Mouse (Mus musculus): ENCODE results near the gene Hspa1a. TPM values are rescaled to one million over a fixed set of nuclear protein-coding genes. Genes with fewer than 3 reads are reported as not detected.
A peak's percentile ranks its signal among the peaks of the same experiment; 100 is the strongest.
"Not testable (repeated sequence)": the region's sequence is repeated elsewhere in the genome, so short reads cannot be mapped to it uniquely, and the experiment has no call there.

The Hspa1a gene
- polyA plus RNA-seq (2014; fragmentation: Nextera tagmentation; extraction: Ambion mirVana) = 1.4 and 3.7 TPM in 2 replicates

DNA sequence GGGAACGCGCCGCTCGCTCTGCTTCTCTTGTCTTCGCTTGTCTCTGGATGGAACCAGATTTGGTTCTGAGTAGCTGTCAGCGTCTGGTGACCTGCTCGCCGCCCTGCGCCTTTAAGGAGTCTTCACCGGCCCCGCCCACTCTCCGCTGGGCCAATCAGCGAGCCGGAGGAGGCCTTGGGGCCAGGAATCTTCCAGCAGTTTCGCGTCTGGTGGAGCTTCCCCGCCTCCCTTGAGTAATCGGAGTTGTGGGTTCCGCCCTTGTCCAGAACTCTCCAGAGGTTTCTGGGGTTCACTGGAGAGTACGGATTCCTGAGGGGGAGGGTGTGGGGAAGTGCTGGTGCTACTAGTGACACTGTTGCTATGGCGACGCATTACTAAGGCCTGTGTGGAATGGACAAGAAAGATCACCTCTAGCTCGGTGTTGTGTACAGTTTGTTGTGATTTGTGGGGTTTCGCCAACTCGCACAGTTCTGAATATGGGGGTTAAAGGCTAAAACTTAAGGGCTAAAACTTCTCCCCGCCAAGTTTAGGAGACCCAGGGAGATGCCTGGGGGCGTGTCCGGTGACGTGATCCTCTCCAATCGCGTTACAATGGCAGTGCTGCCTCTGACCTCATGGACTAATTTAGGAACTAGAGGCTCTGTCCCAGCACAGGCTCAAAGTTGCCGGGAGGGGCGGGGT lies at the start of gene Hspa1a, which contains the start of gene Hspa1l:
Gene Hspa1a (minus strand): TSS at position 88 of the 681 bp plus-strand sequence.
Gene Hspa1l (plus strand): TSS at position 635 of the 681 bp plus-strand sequence.
- not testable (repeated sequence) for H3K9me3 ChIP-seq (replicated peaks; ENCODE audit: control insufficient read depth, low read length); H3K4me1 ChIP-seq (ENCODE audit: control insufficient read depth, insufficient read depth, low read length); H3K36me3 ChIP-seq (ENCODE audit: control insufficient read depth, insufficient read depth, low read length); H3K27ac ChIP-seq (ENCODE audit: low read depth, low read length)
- ATAC-seq (peak; percentile 96), DNase-seq (ENCODE audit: low spot score) (peak; percentile 68)
- Histone ChIP-seq H3K9ac (ENCODE audit: low read length) (peak within 1 kb of the TSS; percentile 32; the same call in 1 of the 2 replicates), H3K4me2 (ENCODE audit: low read length) (peak within 1 kb of the TSS; percentile 77), H3K4me3 (ENCODE audit: low read depth, low read length) (peak within 1 kb of the TSS; percentile 28), H3K27me3 (replicated peaks; ENCODE audit: control insufficient read depth, insufficient read depth, low read length) (peaks cover 19% of the 10 kb centered on the region)
- 1% methylated on average over 26 of the region's 33 CpGs for WGBS

DNA sequence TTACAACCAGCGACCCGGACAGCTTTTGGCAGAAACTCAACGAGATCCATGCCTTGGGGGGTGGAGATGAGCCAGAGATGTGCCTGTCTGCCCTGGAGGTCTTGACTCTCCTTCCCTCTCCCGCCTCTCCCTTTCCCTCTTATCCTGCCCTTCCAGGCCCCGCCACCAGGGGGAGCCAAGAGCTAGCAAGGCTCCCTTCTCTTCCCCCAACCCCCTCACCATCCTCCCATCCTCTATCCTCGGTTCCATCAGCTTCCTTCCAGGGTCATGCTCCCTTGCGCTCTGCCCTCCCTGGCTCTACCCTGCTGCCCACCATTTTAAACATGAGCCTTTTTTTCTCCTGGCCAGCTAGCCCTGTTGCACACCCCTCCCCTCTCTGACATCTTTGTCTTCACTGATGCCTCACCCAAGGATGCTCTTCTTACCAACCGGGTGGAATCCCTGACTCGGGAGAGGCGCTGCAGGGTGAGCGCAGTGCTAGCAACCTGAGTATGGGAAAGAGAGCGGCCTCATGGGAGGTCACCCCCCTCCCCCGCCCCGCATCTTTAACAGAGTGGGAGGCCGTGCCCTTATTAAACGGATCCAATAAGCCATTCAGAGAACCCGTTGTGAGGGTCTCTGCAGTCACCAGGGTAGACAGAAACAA lies 49.3 kb upstream of the Hspa1a start:
- Histone ChIP-seq H3K36me3 (ENCODE audit: control insufficient read depth, insufficient read depth, low read length) (peaks cover 11% of the 10 kb centered on the region), H3K4me1 (ENCODE audit: control insufficient read depth, insufficient read depth, low read length) (peaks cover 7% of the 10 kb centered on the region), H3K27me3 (replicated peaks; ENCODE audit: control insufficient read depth, insufficient read depth, low read length) (no peaks in the 10 kb centered on the region), H3K27ac (ENCODE audit: low read depth, low read length) (no peak overlapping the region), H3K4me2 (ENCODE audit: low read length) (0 out of 2 replicates have a peak overlapping the region, but pooled peaks have one; percentile 5), H3K9ac (ENCODE audit: low read length) (no peak overlapping the region; the same call in 1 of the 2 replicates), H3K9me3 (replicated peaks; ENCODE audit: control insufficient read depth, low read length) (no peaks in the 10 kb centered on the region), H3K4me3 (ENCODE audit: low read depth, low read length) (no peak overlapping the region)
- DNase-seq (ENCODE audit: low spot score) (peak; percentile 81), ATAC-seq (peak; percentile 72)
- 6% methylated on average over 17 of the region's 17 CpGs for WGBS

DNA sequence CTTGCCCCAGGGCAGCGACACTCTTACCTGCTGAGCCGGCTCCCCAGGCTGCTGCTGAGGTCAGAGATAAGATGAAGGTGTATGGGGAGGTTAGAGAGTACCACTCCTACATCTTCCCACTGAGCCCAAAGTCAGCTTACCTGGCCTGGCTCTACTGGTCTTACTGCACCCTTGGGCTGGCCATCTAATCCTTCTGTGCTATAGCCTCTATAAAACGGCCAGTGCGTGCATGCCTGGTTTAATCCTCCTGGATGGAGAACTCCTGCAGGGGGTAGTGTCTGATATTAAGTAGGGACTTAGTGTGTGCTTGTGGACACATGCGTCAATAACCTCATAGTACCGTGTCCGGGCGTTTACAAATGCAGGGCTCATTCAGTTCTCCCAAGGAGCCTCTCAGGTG lies 48.6 kb upstream of the Hspa1a start:
- no peak for DNase-seq (ENCODE audit: low spot score)
- no peak overlapping the region for H3K4me2 ChIP-seq (ENCODE audit: low read length)
- H3K4me1 ChIP-seq (ENCODE audit: control insufficient read depth, insufficient read depth, low read length) = peaks cover 4% of the 10 kb centered on the region; the same call in 1 of the 2 replicates
- 79% methylated on average over 8 of the region's 8 CpGs for WGBS
- H3K27ac ChIP-seq (ENCODE audit: low read depth, low read length) = no peak overlapping the region
- no peak for ATAC-seq
- H3K4me3 ChIP-seq (ENCODE audit: low read depth, low read length) = no peak overlapping the region
- no peak overlapping the region for H3K9ac ChIP-seq (ENCODE audit: low read length)
- no peaks in the 10 kb centered on the region for H3K9me3 ChIP-seq (replicated peaks; ENCODE audit: control insufficient read depth, low read length)
- H3K27me3 ChIP-seq (replicated peaks; ENCODE audit: control insufficient read depth, insufficient read depth, low read length) = no peaks in the 10 kb centered on the region
- H3K36me3 ChIP-seq (ENCODE audit: control insufficient read depth, insufficient read depth, low read length) = peaks cover 18% of the 10 kb centered on the region

DNA sequence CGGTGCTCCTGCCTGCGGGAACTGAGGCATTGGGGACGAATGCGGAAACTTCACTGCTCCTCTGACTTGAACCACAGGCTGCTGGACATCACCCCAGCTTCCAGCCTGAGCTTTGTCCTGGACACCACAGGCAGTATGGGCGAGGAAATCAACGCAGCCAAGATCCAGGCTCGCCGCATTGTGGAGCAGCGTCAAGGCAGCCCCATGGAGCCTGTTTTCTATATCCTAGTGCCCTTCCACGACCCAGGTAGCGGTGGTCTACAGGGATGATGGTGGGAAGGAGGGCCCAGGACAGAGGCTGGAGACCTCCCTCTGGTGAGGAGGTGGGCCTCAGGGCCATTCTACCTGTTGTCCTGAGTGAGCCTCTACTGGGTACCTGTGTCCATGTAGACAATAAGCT lies 47.9 kb upstream of the Hspa1a start:
- Histone ChIP-seq H3K27me3 (replicated peaks; ENCODE audit: control insufficient read depth, insufficient read depth, low read length) (no peaks in the 10 kb centered on the region), H3K4me3 (ENCODE audit: low read depth, low read length) (no peak overlapping the region), H3K27ac (ENCODE audit: low read depth, low read length) (no peak overlapping the region), H3K4me2 (ENCODE audit: low read length) (no peak overlapping the region), H3K36me3 (ENCODE audit: control insufficient read depth, insufficient read depth, low read length) (peaks cover 25% of the 10 kb centered on the region), H3K4me1 (ENCODE audit: control insufficient read depth, insufficient read depth, low read length) (peaks cover 4% of the 10 kb centered on the region; the same call in 1 of the 2 replicates), H3K9ac (ENCODE audit: low read length) (no peak overlapping the region), H3K9me3 (replicated peaks; ENCODE audit: control insufficient read depth, low read length) (no peaks in the 10 kb centered on the region)
- 73% methylated on average over 11 of the region's 11 CpGs for WGBS
- ATAC-seq (no peak), DNase-seq (ENCODE audit: low spot score) (no peak)

DNA sequence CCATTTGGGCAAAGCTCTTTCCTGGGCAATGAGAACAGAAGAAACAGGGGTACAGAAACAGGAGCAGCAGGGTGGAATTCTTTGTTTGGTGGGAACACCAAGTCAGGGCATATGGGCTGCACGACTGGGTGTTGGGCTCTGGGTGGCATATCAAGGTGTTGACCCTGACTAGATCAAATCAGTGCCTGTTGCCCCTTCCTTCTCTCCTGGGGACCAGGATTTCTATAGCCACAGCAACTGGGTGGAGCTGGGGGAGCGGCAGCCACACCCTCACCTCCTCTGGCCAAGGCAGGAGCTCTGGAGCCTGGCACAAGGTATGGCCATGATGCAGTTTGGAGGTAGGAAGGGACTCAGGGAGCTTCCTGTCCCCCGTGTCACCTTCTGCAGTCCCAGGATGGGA lies 46.2 kb upstream of the Hspa1a start:
- peaks cover 42% of the 10 kb centered on the region for H3K36me3 ChIP-seq (ENCODE audit: control insufficient read depth, insufficient read depth, low read length)
- no peaks in the 10 kb centered on the region for H3K9me3 ChIP-seq (replicated peaks; ENCODE audit: control insufficient read depth, low read length)
- DNase-seq (ENCODE audit: low spot score) = no peak
- H3K27ac ChIP-seq (ENCODE audit: low read depth, low read length) = no peak overlapping the region
- ATAC-seq = no peak
- H3K27me3 ChIP-seq (replicated peaks; ENCODE audit: control insufficient read depth, insufficient read depth, low read length) = no peaks in the 10 kb centered on the region
- H3K4me2 ChIP-seq (ENCODE audit: low read length) = no peak overlapping the region
- H3K4me1 ChIP-seq (ENCODE audit: control insufficient read depth, insufficient read depth, low read length) = peaks cover 4% of the 10 kb centered on the region; the same call in 1 of the 2 replicates
- WGBS = 82% methylated on average over 3 of the region's 3 CpGs
- H3K9ac ChIP-seq (ENCODE audit: low read length) = no peak overlapping the region
- H3K4me3 ChIP-seq (ENCODE audit: low read depth, low read length) = no peak overlapping the region

DNA sequence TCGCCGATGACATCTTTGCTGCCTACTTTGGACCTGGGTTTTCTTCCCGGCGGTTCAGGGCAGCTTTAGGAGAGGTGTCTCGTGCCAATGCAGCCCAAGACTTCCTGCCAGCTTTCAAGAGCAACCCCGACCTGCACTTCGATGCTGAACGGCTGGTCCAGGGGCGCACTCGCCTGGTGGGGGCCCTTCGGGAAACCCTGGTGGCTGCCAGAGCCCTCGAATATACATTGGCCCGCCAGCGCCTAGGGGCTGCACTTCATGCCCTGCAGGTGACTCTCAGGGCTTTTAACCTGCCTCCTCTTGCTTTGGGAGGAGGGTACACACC lies 45.7 kb upstream of the Hspa1a start:
- H3K4me1 ChIP-seq (ENCODE audit: control insufficient read depth, insufficient read depth, low read length) = peaks cover 4% of the 10 kb centered on the region; the same call in 1 of the 2 replicates
- no peak overlapping the region for H3K4me3 ChIP-seq (ENCODE audit: low read depth, low read length)
- no peaks in the 10 kb centered on the region for H3K27me3 ChIP-seq (replicated peaks; ENCODE audit: control insufficient read depth, insufficient read depth, low read length)
- H3K9me3 ChIP-seq (replicated peaks; ENCODE audit: control insufficient read depth, low read length) = no peaks in the 10 kb centered on the region
- DNase-seq (ENCODE audit: low spot score) (no peak), ATAC-seq (no peak)
- 76% methylated on average over 14 of the region's 14 CpGs for WGBS
- H3K9ac ChIP-seq (ENCODE audit: low read length) = no peak overlapping the region
- no peak overlapping the region for H3K27ac ChIP-seq (ENCODE audit: low read depth, low read length)
- no peak overlapping the region for H3K4me2 ChIP-seq (ENCODE audit: low read length)
- H3K36me3 ChIP-seq (ENCODE audit: control insufficient read depth, insufficient read depth, low read length) = peaks cover 47% of the 10 kb centered on the region

DNA sequence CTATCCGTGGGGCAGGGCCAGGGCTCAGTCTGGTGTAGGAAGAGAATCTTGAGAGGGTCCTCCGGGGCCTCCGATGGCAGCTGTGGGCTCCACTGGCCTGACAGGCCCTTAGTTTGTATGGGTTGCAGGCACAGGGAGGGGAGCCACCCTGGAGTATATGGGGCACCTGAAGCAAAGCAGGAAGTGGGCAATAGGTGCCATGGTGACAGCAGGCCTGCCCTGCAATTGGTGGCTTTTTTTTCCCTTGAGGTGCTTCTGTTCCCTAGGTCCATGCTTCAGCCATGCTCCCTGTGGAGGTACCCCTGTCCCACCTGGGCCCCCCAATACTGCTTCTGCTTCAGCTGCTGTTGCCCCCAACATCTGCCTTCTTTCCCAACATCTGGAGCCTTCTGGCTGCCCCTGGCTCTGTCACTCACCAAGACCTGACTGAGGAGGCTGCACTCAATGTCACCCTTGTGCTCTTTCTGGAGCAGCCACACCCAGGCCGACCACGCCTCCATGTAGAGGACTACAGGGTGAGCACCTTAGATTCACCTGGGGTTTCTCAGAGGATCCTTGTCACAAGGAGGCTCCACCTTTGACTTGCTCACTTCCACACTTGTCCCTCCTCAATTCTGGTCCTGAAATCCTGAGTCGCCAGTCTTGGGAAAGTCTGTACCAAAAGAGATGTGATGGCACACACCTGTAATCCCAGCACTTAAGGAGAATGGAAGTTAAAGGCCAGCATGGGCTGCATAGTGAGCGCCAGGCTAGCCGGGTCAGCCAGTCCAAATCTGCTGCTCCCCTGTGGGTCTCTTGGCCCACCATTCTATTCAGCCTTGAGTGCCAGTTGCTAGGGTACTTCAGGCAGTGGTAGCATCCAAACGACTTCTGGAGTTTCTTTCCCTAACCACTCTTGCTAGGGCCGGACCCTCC lies 45.1 kb upstream of the Hspa1a start:
- Histone ChIP-seq H3K4me3 (ENCODE audit: low read depth, low read length) (no peak overlapping the region), H3K27me3 (replicated peaks; ENCODE audit: control insufficient read depth, insufficient read depth, low read length) (no peaks in the 10 kb centered on the region), H3K9me3 (replicated peaks; ENCODE audit: control insufficient read depth, low read length) (no peaks in the 10 kb centered on the region), H3K4me1 (ENCODE audit: control insufficient read depth, insufficient read depth, low read length) (peaks cover 4% of the 10 kb centered on the region; the same call in 1 of the 2 replicates), H3K9ac (ENCODE audit: low read length) (no peak overlapping the region), H3K36me3 (ENCODE audit: control insufficient read depth, insufficient read depth, low read length) (peaks cover 53% of the 10 kb centered on the region), H3K27ac (ENCODE audit: low read depth, low read length) (0 out of 2 replicates have a peak overlapping the region, but pooled peaks have one; percentile 14), H3K4me2 (ENCODE audit: low read length) (no peak overlapping the region)
- 80% methylated on average over 10 of the region's 10 CpGs for WGBS
- ATAC-seq (no peak; the same call in 1 of the 2 replicates), DNase-seq (ENCODE audit: low spot score) (no peak)

DNA sequence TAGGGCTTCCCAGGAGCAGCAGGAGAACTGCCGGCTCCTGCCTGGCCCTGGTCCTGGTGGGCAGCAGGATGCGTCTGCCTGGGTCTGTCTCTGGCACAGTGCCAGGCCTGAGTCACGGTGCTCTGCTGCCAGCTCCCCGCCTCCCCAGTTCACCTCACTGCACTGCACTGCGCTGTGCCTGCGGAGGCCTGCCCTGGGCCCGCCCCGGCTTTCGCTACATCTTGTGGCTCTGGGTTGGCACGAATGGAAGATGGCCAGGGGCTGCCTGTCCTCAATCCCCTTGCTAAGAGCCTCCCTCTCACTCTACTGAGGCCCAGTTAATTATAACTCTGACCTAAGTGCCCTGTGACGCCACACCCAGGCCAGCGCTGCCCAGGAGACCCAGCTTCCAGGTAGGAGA lies 44.4 kb upstream of the Hspa1a start, which contains the start of gene Vwa7:
Gene Vwa7 (plus strand): TSS at position 204 of the 400 bp plus-strand sequence.
- Histone ChIP-seq H3K9me3 (replicated peaks; ENCODE audit: control insufficient read depth, low read length) (no peaks in the 10 kb centered on the region), H3K4me3 (ENCODE audit: low read depth, low read length) (no peak within 1 kb of the TSS), H3K27ac (ENCODE audit: low read depth, low read length) (0 out of 2 replicates have a peak within 1 kb of the TSS, but pooled peaks have one; percentile 14), H3K9ac (ENCODE audit: low read length) (no peak within 1 kb of the TSS), H3K36me3 (ENCODE audit: control insufficient read depth, insufficient read depth, low read length) (peaks cover 60% of the 10 kb centered on the region), H3K4me2 (ENCODE audit: low read length) (no peak within 1 kb of the TSS), H3K4me1 (ENCODE audit: control insufficient read depth, insufficient read depth, low read length) (peaks cover 1% of the 10 kb centered on the region; the same call in 1 of the 2 replicates), H3K27me3 (replicated peaks; ENCODE audit: control insufficient read depth, insufficient read depth, low read length) (no peaks in the 10 kb centered on the region)
- DNase-seq (ENCODE audit: low spot score) = peak; percentile 61
- ATAC-seq = peak; percentile 61
- 38% methylated on average over 12 of the region's 12 CpGs for WGBS
